Mouse (Mus musculus) left cerebral cortex, adult 8-10 months (tissue): ENCODE results near the gene Sh3glb1. TPM values are rescaled to one million over a fixed set of nuclear protein-coding genes. Genes with fewer than 3 reads are reported as not detected.

ENCODE experiments used
- DNase-seq, 2 experiments: peaks; one replicate each; pipeline ENCODE4 v3.0.0; 2022; ENCODE audit warnings: low spot score in 2 of 2
- total RNA-seq, 4 experiments: library from RNA; stranded (reverse); gene quantifications; 2 replicates each; pipeline ENCODE4 v1.2.4; 2022

Sh3glb1 gene
- total RNA-seq, 4 experiments from 2014 or later = 62.2 to 67.4 (median 64.3) TPM

GRCm38 (mm10) chr3:144715033-144715432, 5.1 kb downstream of the Sh3glb1 start:
- no peak for DNase-seq

GRCm38 (mm10) chr3:144714606-144715005, 5.5 kb downstream of the Sh3glb1 start:
- no peak for DNase-seq

GRCm38 (mm10) chr3:144714126-144714525, 6.0 kb downstream of the Sh3glb1 start:
- no peak for DNase-seq

GRCm38 (mm10) chr3:144711607-144712206, 8.4 kb downstream of the Sh3glb1 start:
- no peak for DNase-seq

- no peak for DNase-seq
These were observed 11.5 kb downstream of the Sh3glb1 start for GRCm38 (mm10) chr3:144708612-144709011.

GRCm38 (mm10) chr3:144703959-144704358, 16.2 kb downstream of the Sh3glb1 start:
- no peak for DNase-seq

- DNase-seq = no peak
These were observed 21.2 kb downstream of the Sh3glb1 start for GRCm38 (mm10) chr3:144698790-144699433.

- no peak for DNase-seq
These were observed 22.2 kb downstream of the Sh3glb1 start for GRCm38 (mm10) chr3:144697942-144698341.

- no peak for DNase-seq
These were observed 23.0 kb downstream of the Sh3glb1 start for GRCm38 (mm10) chr3:144697154-144697553.

- no peak for DNase-seq
These were observed 25.2 kb downstream of the Sh3glb1 start for GRCm38 (mm10) chr3:144694941-144695340.

- DNase-seq = no peak
These were observed 26.1 kb downstream of the Sh3glb1 start for GRCm38 (mm10) chr3:144694040-144694439.

- no peak for DNase-seq
These were observed 28.1 kb downstream of the Sh3glb1 start for GRCm38 (mm10) chr3:144692052-144692451.

- no peak for DNase-seq
These were observed 30.9 kb downstream of the Sh3glb1 start for GRCm38 (mm10) chr3:144689236-144689635.

GRCm38 (mm10) chr3:144688284-144688683, 31.9 kb downstream of the Sh3glb1 start:
- no peak for DNase-seq

- no peak for DNase-seq
These were observed 32.5 kb downstream of the Sh3glb1 start for GRCm38 (mm10) chr3:144687618-144688017.

GRCm38 (mm10) chr3:144686146-144686545, 34.0 kb downstream of the Sh3glb1 start:
- DNase-seq = no peak

GRCm38 (mm10) chr3:144683136-144683814, 36.9 kb downstream of the Sh3glb1 start:
- DNase-seq = no peak

GRCm38 (mm10) chr3:144681542-144681941, 38.6 kb downstream of the Sh3glb1 start:
- DNase-seq = no peak

- DNase-seq = no peak
These were observed 40.4 kb downstream of the Sh3glb1 start for GRCm38 (mm10) chr3:144679701-144680159.

GRCm38 (mm10) chr3:144679137-144679536, 41.0 kb downstream of the Sh3glb1 start:
- no peak for DNase-seq

- no peak for DNase-seq
These were observed 42.4 kb downstream of the Sh3glb1 start for GRCm38 (mm10) chr3:144677751-144678150.

- no peak for DNase-seq
These were observed 43.9 kb downstream of the Sh3glb1 start for GRCm38 (mm10) chr3:144676249-144676648.
